Mouse (Mus musculus): ENCODE results near the gene Ildr1.

Ildr1 gene

GRCm38 (mm10) chr16:36693818-36694413 lies at the start of gene Ildr1:
Gene Ildr1 (plus strand): TSS chr16:36693978.
- no peak for DNase-seq (ENCODE audit: low read depth, low spot score)

GRCm38 (mm10) chr16:36645124-36645523 lies 48.7 kb upstream of the Ildr1 start:
- DNase-seq (ENCODE audit: low read depth, low spot score), result no peak

GRCm38 (mm10) chr16:36649304-36649703 lies 44.5 kb upstream of the Ildr1 start:
- DNase-seq (ENCODE audit: low read depth, low spot score), result no peak

GRCm38 (mm10) chr16:36650511-36650910 lies 43.3 kb upstream of the Ildr1 start:
- DNase-seq (ENCODE audit: low read depth, low spot score), result no peak

- no peak for DNase-seq (ENCODE audit: low read depth, low spot score)
These were observed 42.5 kb upstream of the Ildr1 start for GRCm38 (mm10) chr16:36651174-36651766.

- DNase-seq (ENCODE audit: low read depth, low spot score), result no peak
These were observed 38.6 kb upstream of the Ildr1 start for GRCm38 (mm10) chr16:36655199-36655598.

- no peak for DNase-seq (ENCODE audit: low read depth, low spot score)
These were observed 37.9 kb upstream of the Ildr1 start for GRCm38 (mm10) chr16:36655910-36656309.

- DNase-seq (ENCODE audit: low read depth, low spot score), result no peak
These were observed 32.4 kb upstream of the Ildr1 start for GRCm38 (mm10) chr16:36661330-36661729.

- DNase-seq (ENCODE audit: low read depth, low spot score), result no peak
These were observed 30.3 kb upstream of the Ildr1 start for GRCm38 (mm10) chr16:36663484-36663883.

GRCm38 (mm10) chr16:36665782-36666181 lies 28.0 kb upstream of the Ildr1 start, which contains the start of gene Cd86:
Gene Cd86 (minus strand): TSS chr16:36666081.
- no peak for DNase-seq (ENCODE audit: low read depth, low spot score)

GRCm38 (mm10) chr16:36666448-36667017 lies 27.2 kb upstream of the Ildr1 start:
- DNase-seq (ENCODE audit: low read depth, low spot score), result no peak

- DNase-seq (ENCODE audit: low read depth, low spot score), result no peak
These were observed 23.2 kb upstream of the Ildr1 start for GRCm38 (mm10) chr16:36670590-36670989.

GRCm38 (mm10) chr16:36673196-36673595 lies 20.6 kb upstream of the Ildr1 start:
- DNase-seq (ENCODE audit: low read depth, low spot score), result no peak

- DNase-seq (ENCODE audit: low read depth, low spot score), result no peak
These were observed 19.1 kb upstream of the Ildr1 start for GRCm38 (mm10) chr16:36674457-36675204.

- no peak for DNase-seq (ENCODE audit: low read depth, low spot score)
These were observed 18.5 kb upstream of the Ildr1 start for GRCm38 (mm10) chr16:36675304-36675703.

- no peak for DNase-seq (ENCODE audit: low read depth, low spot score)
These were observed 17.9 kb upstream of the Ildr1 start for GRCm38 (mm10) chr16:36675902-36676301.

GRCm38 (mm10) chr16:36681829-36682228 lies 11.9 kb upstream of the Ildr1 start:
- DNase-seq (ENCODE audit: low read depth, low spot score), result no peak

GRCm38 (mm10) chr16:36684325-36684918 lies 9.4 kb upstream of the Ildr1 start:
- DNase-seq (ENCODE audit: low read depth, low spot score), result no peak

GRCm38 (mm10) chr16:36688076-36688475 lies 5.7 kb upstream of the Ildr1 start:
- no peak for DNase-seq (ENCODE audit: low read depth, low spot score)

GRCm38 (mm10) chr16:36691484-36691883 lies 2.3 kb upstream of the Ildr1 start:
- no peak for DNase-seq (ENCODE audit: low read depth, low spot score)

GRCm38 (mm10) chr16:36694798-36695290 lies 1.1 kb downstream of the Ildr1 start:
- no peak for DNase-seq (ENCODE audit: low read depth, low spot score)

- DNase-seq (ENCODE audit: low read depth, low spot score), result no peak
These were observed 3.6 kb downstream of the Ildr1 start for GRCm38 (mm10) chr16:36697331-36697730.
